Mouse (Mus musculus): ENCODE measurements around the gene AY761185. TPM values are rescaled to one million over a fixed set of nuclear protein-coding genes. Genes with fewer than 3 reads are reported as not detected.

The AY761185 gene
- polyA plus RNA-seq, 1 experiment from 2014 or later = not detected

Other genes starting within 250 kb of the AY761185 start
- gene Defb33, start 52.0 kb downstream of the AY761185 start, polyA plus RNA-seq (2014; fragmentation: Nextera tagmentation; extraction: Ambion mirVana) = not detected in 2 replicates
- gene Gm15056, start 42.1 kb downstream of the AY761185 start, polyA plus RNA-seq (2014; fragmentation: Nextera tagmentation; extraction: Ambion mirVana) = not detected in 2 replicates
- gene Gm6040, start 22.6 kb downstream of the AY761185 start, polyA plus RNA-seq (2014; fragmentation: Nextera tagmentation; extraction: Ambion mirVana) = not detected in 2 replicates
- gene Defa21, start 80.8 kb upstream of the AY761185 start, polyA plus RNA-seq (2014; fragmentation: Nextera tagmentation; extraction: Ambion mirVana) = not detected in 2 replicates
- not detected in 2 replicates for gene Defa23, start 110.3 kb upstream of the AY761185 start, polyA plus RNA-seq (2014; fragmentation: Nextera tagmentation; extraction: Ambion mirVana)
- not detected in 2 replicates for gene Defa35, start 120.3 kb upstream of the AY761185 start, polyA plus RNA-seq (2014; fragmentation: Nextera tagmentation; extraction: Ambion mirVana)
- not detected in 2 replicates for gene Defa25, start 139.7 kb upstream of the AY761185 start, polyA plus RNA-seq (2014; fragmentation: Nextera tagmentation; extraction: Ambion mirVana)
- gene Gm14851, start 151.3 kb upstream of the AY761185 start, polyA plus RNA-seq (2014; fragmentation: Nextera tagmentation; extraction: Ambion mirVana) = not detected in 2 replicates
- gene Defa30, start 189.9 kb upstream of the AY761185 start, polyA plus RNA-seq (2014; fragmentation: Nextera tagmentation; extraction: Ambion mirVana) = not detected in 2 replicates
- not detected in 2 replicates for gene Defa22, start 217.6 kb upstream of the AY761185 start, polyA plus RNA-seq (2014; fragmentation: Nextera tagmentation; extraction: Ambion mirVana)
- gene Defa31, start 246.9 kb upstream of the AY761185 start, polyA plus RNA-seq (2014; fragmentation: Nextera tagmentation; extraction: Ambion mirVana) = not detected in 2 replicates

Measured in hindbrain, embryonic 14.5 days (tissue).